Mouse (Mus musculus): ENCODE measurements at regions not wholly inside any gene's neighbourhood (a gene's known extent, or its start where the extent isn't known, plus 50 kb on each side); places are given as distances from the start of the nearest gene placed in this dataset.
"Not testable (repeated sequence)": the region's sequence is repeated elsewhere in the genome, so short reads cannot be mapped to it uniquely, and the experiment has no call there.

DNA sequence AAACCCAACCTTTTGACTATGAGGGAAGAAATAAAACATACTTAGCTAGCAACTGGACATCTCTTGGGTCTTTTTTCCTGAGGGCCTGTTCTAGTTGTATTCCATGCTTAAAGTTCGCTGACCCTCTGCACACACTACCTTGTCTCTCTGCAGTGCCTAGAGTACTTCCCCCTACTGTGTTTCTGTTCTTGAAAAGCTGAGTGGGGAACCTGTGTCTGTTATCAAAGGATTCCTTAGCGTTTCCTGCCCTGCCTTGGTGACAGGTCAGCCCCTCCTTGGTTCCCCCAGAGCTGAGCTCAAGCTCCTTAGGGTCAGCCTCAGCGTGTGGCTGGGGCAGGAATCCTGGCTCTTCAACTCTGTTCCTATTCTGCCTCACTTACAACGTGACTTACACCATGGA is 227.2 kb upstream of the Vmn1r3 start:
- H3K9me3 ChIP-seq; H3K9ac ChIP-seq; H3K4me2 ChIP-seq; H3K27ac ChIP-seq; H3K27me3 ChIP-seq; H3K36me3 ChIP-seq; H3K4me3 ChIP-seq; H3K4me1 ChIP-seq; ATAC-seq (ENCODE audit: insufficient number of reproducible peaks, low FRiP score, low TSS enrichment, low read depth): not testable (repeated sequence)
- WGBS, result 41% methylated on average over 4 of the region's 4 CpGs

DNA sequence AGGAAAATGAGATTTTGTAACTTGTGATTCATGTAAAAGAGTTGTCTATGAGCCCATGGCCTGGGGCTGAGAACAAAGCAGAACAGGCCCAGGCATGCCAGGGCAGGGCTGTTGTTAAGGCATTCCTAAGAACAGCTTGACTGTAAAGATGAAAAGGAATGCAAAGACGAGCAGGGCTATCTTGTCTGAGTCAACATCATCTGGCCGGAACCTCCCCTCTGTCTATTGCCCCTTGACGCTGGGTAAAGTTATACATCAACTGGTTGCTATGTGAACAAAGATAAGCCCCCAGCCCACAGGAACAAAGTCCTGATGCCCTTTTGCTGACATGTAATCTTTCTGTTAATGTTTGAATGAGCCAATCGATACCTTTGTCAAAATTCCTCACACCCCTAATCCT is 217.7 kb upstream of the Vmn1r3 start:
- not testable (repeated sequence) for H3K9ac ChIP-seq; ATAC-seq (ENCODE audit: insufficient number of reproducible peaks, low FRiP score, low TSS enrichment, low read depth); H3K9me3 ChIP-seq; H3K4me2 ChIP-seq; H3K27ac ChIP-seq; H3K27me3 ChIP-seq; H3K4me3 ChIP-seq; H3K36me3 ChIP-seq; H3K4me1 ChIP-seq
- 66% methylated on average over 4 of the region's 4 CpGs for WGBS

DNA sequence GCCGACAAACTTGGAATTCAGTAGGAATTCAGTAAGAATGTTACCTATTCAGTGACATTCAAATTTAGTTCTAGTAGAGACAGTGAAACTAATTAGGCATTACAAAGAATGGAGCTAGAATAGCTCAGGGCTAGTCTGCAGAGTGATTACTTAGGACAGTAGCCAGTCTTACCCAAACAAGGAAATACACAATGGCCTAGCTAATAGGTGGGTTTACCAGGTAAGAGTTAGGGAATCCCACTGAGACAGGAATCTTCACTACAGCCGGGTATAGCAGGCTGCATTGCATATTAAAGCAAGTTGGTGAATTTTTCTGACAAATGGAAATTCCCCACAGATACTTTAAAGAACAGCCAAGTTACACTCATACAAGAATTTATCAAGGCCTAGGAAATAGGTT is 216.6 kb upstream of the Vmn1r3 start:
- ATAC-seq (ENCODE audit: insufficient number of reproducible peaks, low FRiP score, low TSS enrichment, low read depth); H3K9ac ChIP-seq; H3K4me1 ChIP-seq; H3K4me2 ChIP-seq; H3K4me3 ChIP-seq; H3K36me3 ChIP-seq; H3K9me3 ChIP-seq; H3K27me3 ChIP-seq; H3K27ac ChIP-seq: not testable (repeated sequence)
- WGBS, result 64% methylated on average over 2 of the region's 2 CpGs

DNA sequence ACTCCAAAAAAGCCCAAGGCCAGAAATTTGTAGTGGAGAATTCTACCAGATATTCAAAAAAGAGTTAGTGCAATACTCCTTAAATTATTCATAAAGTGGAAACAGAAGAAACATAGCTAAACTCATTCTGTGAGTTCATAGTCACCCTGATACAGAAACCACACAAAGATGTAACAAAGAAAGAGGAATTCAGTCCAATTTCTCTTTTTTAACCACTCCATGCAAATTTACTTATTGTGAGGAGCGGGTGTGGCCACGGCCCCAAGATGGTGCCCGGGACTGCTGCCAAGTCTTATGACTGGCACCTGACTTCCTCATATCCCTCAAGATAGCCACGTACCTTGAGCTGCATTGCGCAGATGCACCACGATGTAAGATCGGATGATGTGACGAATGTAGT is 206.4 kb upstream of the Vmn1r3 start:
- not testable (repeated sequence) for H3K4me2 ChIP-seq; H3K27me3 ChIP-seq; H3K4me1 ChIP-seq; H3K9ac ChIP-seq; H3K4me3 ChIP-seq; ATAC-seq (ENCODE audit: insufficient number of reproducible peaks, low FRiP score, low TSS enrichment, low read depth); H3K36me3 ChIP-seq; H3K27ac ChIP-seq; H3K9me3 ChIP-seq
- 92% methylated on average over 8 of the region's 8 CpGs for WGBS

DNA sequence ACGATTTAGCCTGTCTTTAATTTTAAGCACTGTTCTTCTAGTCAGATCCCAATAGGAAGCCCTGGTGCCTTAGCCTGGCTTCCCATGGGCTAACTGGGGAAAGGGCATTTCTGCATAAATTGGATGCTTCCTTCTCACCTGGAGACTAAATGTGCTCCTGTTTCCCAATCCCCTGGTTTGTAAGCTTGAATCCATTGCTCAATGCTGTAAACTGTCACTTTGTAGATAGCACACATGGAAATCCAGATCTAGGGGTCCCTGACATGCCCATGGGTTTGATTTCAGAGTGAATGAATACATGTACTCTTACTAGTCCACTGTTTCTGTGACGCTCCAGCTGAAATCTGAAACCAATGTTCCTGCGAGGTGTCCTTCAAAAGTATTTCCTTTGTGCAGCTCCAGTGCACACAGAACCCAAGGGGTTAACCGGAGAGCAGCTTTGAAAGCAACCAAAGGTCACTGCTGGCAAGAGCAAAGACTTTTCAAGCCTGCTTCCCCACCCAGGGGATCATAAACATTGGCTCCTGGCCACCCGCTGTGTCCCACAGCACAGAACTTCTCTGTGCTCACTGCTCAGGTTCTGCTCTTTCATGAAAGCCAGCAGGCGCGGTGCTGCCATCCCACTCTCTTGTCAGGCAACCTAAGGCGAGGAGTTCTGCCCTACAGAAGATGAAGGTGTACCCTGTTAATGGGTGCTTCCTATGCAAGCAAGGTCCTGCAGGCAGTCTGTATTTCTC is 188.0 kb upstream of the Vmn1r3 start:
- H3K9me3 ChIP-seq; H3K36me3 ChIP-seq; H3K4me1 ChIP-seq; H3K9ac ChIP-seq; H3K27ac ChIP-seq; ATAC-seq (ENCODE audit: insufficient number of reproducible peaks, low FRiP score, low TSS enrichment, low read depth); H3K4me2 ChIP-seq; H3K4me3 ChIP-seq; H3K27me3 ChIP-seq: not testable (repeated sequence)
- WGBS, result 36% methylated on average over 8 of the region's 8 CpGs

DNA sequence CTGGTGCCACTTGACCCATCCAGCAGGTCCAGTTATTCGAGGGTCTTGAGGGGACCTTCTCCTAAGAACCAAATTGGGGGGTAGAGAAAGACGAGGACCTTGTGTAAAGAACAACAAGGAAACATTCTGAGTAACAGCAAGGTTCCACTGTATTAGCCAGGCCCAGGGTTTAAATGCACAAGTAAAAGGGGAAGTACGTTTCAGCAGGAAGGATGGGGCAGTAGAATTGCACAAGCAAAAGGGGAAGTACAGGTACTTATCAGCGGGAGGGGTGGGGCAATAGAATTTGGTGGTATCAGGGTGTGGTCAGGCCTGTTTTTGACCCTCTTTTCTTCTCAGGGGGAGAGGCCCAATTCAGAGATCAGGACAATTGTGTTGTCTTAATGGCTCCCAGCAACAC is 182.9 kb upstream of the Vmn1r3 start:
- not testable (repeated sequence) for H3K9ac ChIP-seq; ATAC-seq (ENCODE audit: insufficient number of reproducible peaks, low FRiP score, low TSS enrichment, low read depth); H3K4me1 ChIP-seq; H3K36me3 ChIP-seq; H3K27me3 ChIP-seq; H3K4me2 ChIP-seq; H3K4me3 ChIP-seq; H3K27ac ChIP-seq; H3K9me3 ChIP-seq
- WGBS, result 72% methylated on average over 4 of the region's 4 CpGs

DNA sequence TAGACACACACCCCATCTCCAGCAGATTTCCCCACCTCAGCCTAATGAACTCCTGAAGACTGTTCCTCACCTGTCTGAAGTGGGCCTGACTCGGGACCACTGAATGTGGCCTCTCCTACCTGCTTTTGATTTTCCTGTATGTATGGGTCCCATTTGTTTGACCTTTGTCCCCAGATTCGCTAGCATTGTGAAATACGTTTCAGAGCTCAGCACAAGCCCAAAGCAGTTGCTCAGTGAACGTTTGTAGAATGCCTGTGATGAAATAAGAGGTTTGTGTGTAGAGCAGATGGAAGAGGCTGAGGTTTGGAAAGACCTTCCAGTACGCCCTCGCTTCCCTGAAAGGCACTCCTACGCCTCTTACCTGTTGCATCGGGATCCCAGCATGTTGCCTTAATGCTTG is 158.3 kb upstream of the Vmn1r3 start:
- not testable (repeated sequence) for H3K9ac ChIP-seq; H3K9me3 ChIP-seq; H3K27me3 ChIP-seq; H3K27ac ChIP-seq; H3K36me3 ChIP-seq; H3K4me1 ChIP-seq; ATAC-seq (ENCODE audit: insufficient number of reproducible peaks, low FRiP score, low TSS enrichment, low read depth); H3K4me2 ChIP-seq; H3K4me3 ChIP-seq
- WGBS, result 73% methylated on average over 8 of the region's 8 CpGs

DNA sequence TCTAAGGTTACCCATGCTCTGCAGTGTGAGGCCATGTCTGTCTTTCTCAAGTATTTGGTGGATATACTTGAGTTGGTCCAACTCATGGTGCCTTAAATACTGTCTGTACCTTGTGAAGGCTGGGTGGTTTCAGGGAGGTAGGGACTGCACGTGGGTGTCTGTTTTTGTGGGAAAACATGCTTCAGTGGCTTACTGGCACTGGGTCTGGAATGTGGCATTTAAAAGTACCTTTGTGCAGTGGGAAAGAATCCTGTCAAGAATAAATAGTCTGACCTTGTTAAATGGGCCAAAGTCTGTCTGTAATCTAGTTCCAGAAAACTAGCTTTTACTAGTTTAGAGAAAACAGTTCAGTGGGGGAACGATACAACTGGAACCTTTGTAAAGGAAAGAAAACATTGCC is 157.5 kb upstream of the Vmn1r3 start:
- not testable (repeated sequence) for H3K4me3 ChIP-seq; H3K9me3 ChIP-seq; H3K27ac ChIP-seq; H3K36me3 ChIP-seq; H3K27me3 ChIP-seq; ATAC-seq (ENCODE audit: insufficient number of reproducible peaks, low FRiP score, low TSS enrichment, low read depth); H3K4me1 ChIP-seq; H3K9ac ChIP-seq; H3K4me2 ChIP-seq
- WGBS, result 51% methylated on average over 2 of the region's 2 CpGs

DNA sequence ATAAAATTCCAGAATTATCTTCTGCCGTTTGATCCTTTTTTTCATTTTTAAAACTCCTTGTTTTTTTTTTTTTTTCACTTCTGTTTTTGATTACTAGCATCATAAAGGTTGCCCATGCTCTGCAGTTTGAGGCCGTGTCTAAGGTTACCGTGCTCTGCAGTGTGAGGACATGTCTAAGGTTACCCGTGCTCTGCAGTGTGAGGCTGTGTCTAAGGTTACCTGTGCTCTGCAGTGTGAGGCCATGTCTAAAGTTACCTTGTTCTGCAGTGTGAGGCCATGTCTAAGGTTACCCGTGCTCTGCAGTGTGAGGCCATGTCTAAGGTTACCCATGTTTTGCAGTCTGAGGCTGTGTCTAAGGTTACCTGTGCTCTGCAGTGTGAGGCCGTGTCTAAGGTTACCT is 157.0 kb upstream of the Vmn1r3 start:
- H3K9ac ChIP-seq, result not testable (repeated sequence)
- 54% methylated on average over 6 of the region's 6 CpGs for WGBS

More for the DNA sequence above, 157.0 kb upstream of the Vmn1r3 start:
- not testable (repeated sequence) for H3K27ac ChIP-seq; H3K4me2 ChIP-seq; ATAC-seq (ENCODE audit: insufficient number of reproducible peaks, low FRiP score, low TSS enrichment, low read depth); H3K4me1 ChIP-seq; H3K36me3 ChIP-seq; H3K4me3 ChIP-seq; H3K9me3 ChIP-seq; H3K27me3 ChIP-seq

Measured in limb, embryonic 15.5 days (tissue).